Mouse (Mus musculus): ENCODE data around the gene Add3. TPM values are rescaled to one million over a fixed set of nuclear protein-coding genes. Genes with fewer than 3 reads are reported as not detected.

The Add3 gene
- polyA plus RNA-seq, 1 experiment from 2014 or later, result 49.7 TPM

DNA sequence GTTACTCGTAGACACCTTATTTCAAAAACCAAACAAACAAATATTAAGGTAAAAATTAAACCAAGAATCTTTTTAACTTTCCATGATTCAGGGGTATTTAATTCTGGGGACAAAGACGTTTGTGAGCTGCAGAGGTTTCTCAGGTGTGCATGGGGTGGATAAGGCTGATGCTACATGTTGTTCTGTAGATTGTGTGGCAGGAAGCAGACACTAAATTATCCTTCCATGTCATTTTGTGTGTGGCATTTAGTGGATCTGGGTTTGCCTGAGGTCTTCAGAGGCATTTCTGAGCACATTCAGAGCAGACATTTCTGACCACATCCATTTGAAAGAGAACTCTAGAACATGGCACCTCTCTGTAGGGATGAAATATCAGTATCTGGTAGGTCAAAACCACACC lies 52.9 kb downstream of the Add3 start:
- DNase-seq (ENCODE audit: low spot score, missing footprints), result no peak
- Histone ChIP-seq H3K4me3 (ENCODE audit: low read depth, low read length) (no peak overlapping the region), H3K27me3 (ENCODE audit: control insufficient read depth, insufficient read depth, low read length) (no peaks in the 10 kb centered on the region), H3K4me2 (no peak overlapping the region), H3K9me3 (ENCODE audit: control insufficient read depth, low read length) (no peaks in the 10 kb centered on the region), H3K27ac (ENCODE audit: low read depth, low read length) (no peak overlapping the region), H3K36me3 (ENCODE audit: control insufficient read depth, insufficient read depth, low read length) (no peaks in the 10 kb centered on the region), H3K4me1 (ENCODE audit: control insufficient read depth, insufficient read depth, low read length) (no peaks in the 10 kb centered on the region; the same call in 1 of the 2 replicates), H3K9ac (ENCODE audit: low read length) (no peak overlapping the region)
- WGBS, result 90% methylated on average over 2 of the region's 2 CpGs
- ATAC-seq (ENCODE audit: low FRiP score), result no peak

DNA sequence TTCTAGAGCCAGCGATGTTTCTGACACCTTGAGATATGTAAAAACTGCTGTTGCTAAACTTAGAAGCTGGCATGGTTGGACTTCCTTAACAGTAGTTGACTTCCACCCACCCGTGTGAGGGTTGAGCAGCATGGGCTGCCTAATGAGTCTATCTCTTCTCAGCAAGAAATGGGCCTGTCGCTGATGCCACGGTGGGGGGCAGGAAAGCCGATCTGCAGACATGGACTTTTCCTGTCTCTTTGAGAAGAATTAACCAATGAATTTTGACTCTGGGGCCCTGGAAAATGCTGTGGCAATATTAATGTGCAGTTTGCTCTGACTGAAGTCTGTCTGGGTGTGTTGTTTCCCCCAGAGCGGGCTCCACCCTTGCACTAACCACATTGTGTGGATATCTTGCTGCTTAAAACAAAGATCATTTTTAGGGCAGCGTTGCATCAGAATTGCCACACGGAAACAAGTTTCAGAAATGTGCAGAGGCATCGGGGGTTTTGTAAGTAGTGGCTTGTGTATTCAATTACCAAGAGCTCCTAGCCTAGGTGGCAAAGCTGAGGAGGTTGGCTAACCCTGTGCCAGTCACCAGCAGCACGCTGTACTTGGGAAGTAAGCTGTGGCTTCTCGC lies 53.8 kb downstream of the Add3 start:
- no peaks in the 10 kb centered on the region for H3K27me3 ChIP-seq (ENCODE audit: control insufficient read depth, insufficient read depth, low read length)
- no peaks in the 10 kb centered on the region; the same call in 1 of the 2 replicates for H3K4me1 ChIP-seq (ENCODE audit: control insufficient read depth, insufficient read depth, low read length)
- no peak overlapping the region for H3K4me3 ChIP-seq (ENCODE audit: low read depth, low read length)
- H3K9me3 ChIP-seq (ENCODE audit: control insufficient read depth, low read length), result no peaks in the 10 kb centered on the region
- H3K4me2 ChIP-seq, result no peak overlapping the region
- 77% methylated on average over 11 of the region's 11 CpGs for WGBS
- no peak for DNase-seq (ENCODE audit: low spot score, missing footprints)
- no peak for ATAC-seq (ENCODE audit: low FRiP score)
- H3K36me3 ChIP-seq (ENCODE audit: control insufficient read depth, insufficient read depth, low read length), result no peaks in the 10 kb centered on the region
- no peak overlapping the region for H3K9ac ChIP-seq (ENCODE audit: low read length)
- H3K27ac ChIP-seq (ENCODE audit: low read depth, low read length), result no peak overlapping the region

- no peak for ATAC-seq (ENCODE audit: low FRiP score)
- Histone ChIP-seq H3K9ac (ENCODE audit: low read length) (no peak overlapping the region), H3K27me3 (ENCODE audit: control insufficient read depth, insufficient read depth, low read length) (no peaks in the 10 kb centered on the region), H3K4me3 (ENCODE audit: low read depth, low read length) (no peak overlapping the region), H3K36me3 (ENCODE audit: control insufficient read depth, insufficient read depth, low read length) (no peaks in the 10 kb centered on the region), H3K4me2 (no peak overlapping the region), H3K4me1 (ENCODE audit: control insufficient read depth, insufficient read depth, low read length) (no peaks in the 10 kb centered on the region; the same call in 1 of the 2 replicates), H3K9me3 (ENCODE audit: control insufficient read depth, low read length) (no peaks in the 10 kb centered on the region), H3K27ac (ENCODE audit: low read depth, low read length) (no peak overlapping the region)
- WGBS, result 83% methylated on average over 9 of the region's 9 CpGs
- no peak for DNase-seq (ENCODE audit: low spot score, missing footprints)
Observed at GRCm38 (mm10) chr19:53194751-53195520, 54.7 kb downstream of the Add3 start.

- DNase-seq (ENCODE audit: low spot score, missing footprints), result no peak
- Histone ChIP-seq H3K9ac (ENCODE audit: low read length) (no peak overlapping the region), H3K27me3 (ENCODE audit: control insufficient read depth, insufficient read depth, low read length) (no peaks in the 10 kb centered on the region)
Observed at GRCm38 (mm10) chr19:53196961-53197360, 56.7 kb downstream of the Add3 start.

DNA sequence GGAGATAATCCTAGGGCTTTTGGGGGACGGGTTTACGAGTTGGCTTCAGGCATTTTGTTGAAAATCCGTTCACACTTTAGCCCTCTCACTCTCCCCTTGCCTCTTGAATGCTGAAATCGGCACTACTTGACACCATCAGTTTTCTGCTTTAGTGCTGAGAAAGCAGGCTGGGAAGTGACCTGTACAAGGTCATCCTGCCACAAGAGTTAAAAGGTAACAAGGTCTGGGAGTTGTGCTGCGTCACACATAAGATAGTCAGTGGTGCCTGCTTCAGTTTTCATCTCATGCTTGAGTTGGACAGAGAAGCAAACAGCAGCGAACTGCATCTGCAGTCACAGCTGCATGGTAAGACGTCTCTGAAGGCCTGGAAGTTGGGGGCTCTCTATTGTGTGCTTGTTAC lies 57.5 kb downstream of the Add3 start:
- Histone ChIP-seq H3K36me3 (ENCODE audit: control insufficient read depth, insufficient read depth, low read length) (no peaks in the 10 kb centered on the region), H3K27me3 (ENCODE audit: control insufficient read depth, insufficient read depth, low read length) (no peaks in the 10 kb centered on the region), H3K4me3 (ENCODE audit: low read depth, low read length) (no peak overlapping the region), H3K4me2 (no peak overlapping the region), H3K9ac (ENCODE audit: low read length) (no peak overlapping the region), H3K27ac (ENCODE audit: low read depth, low read length) (no peak overlapping the region), H3K4me1 (ENCODE audit: control insufficient read depth, insufficient read depth, low read length) (no peaks in the 10 kb centered on the region; the same call in 1 of the 2 replicates), H3K9me3 (ENCODE audit: control insufficient read depth, low read length) (no peaks in the 10 kb centered on the region)
- DNase-seq (ENCODE audit: low spot score, missing footprints) (no peak), ATAC-seq (ENCODE audit: low FRiP score) (no peak)
- 84% methylated on average over 7 of the region's 7 CpGs for WGBS

More at GRCm38 (mm10) chr19:53196961-53197360, 56.7 kb downstream of the Add3 start:
- ATAC-seq (ENCODE audit: low FRiP score), result no peak
- Histone ChIP-seq H3K36me3 (ENCODE audit: control insufficient read depth, insufficient read depth, low read length) (no peaks in the 10 kb centered on the region), H3K27ac (ENCODE audit: low read depth, low read length) (no peak overlapping the region), H3K4me3 (ENCODE audit: low read depth, low read length) (no peak overlapping the region), H3K9me3 (ENCODE audit: control insufficient read depth, low read length) (no peaks in the 10 kb centered on the region), H3K4me1 (ENCODE audit: control insufficient read depth, insufficient read depth, low read length) (no peaks in the 10 kb centered on the region; the same call in 1 of the 2 replicates), H3K4me2 (no peak overlapping the region)
- 92% methylated on average over 10 of the region's 10 CpGs for WGBS

GRCm38 (mm10) chr19:53198706-53199572 lies 58.7 kb downstream of the Add3 start:
- H3K9ac ChIP-seq (ENCODE audit: low read length), result no peak overlapping the region
- H3K27me3 ChIP-seq (ENCODE audit: control insufficient read depth, insufficient read depth, low read length), result no peaks in the 10 kb centered on the region
- WGBS, result 88% methylated on average over 17 of the region's 17 CpGs
- H3K4me3 ChIP-seq (ENCODE audit: low read depth, low read length), result no peak overlapping the region
- ATAC-seq (ENCODE audit: low FRiP score), result no peak
- no peaks in the 10 kb centered on the region; the same call in 1 of the 2 replicates for H3K4me1 ChIP-seq (ENCODE audit: control insufficient read depth, insufficient read depth, low read length)
- no peak overlapping the region for H3K4me2 ChIP-seq
- DNase-seq (ENCODE audit: low spot score, missing footprints), result no peak
- no peaks in the 10 kb centered on the region for H3K9me3 ChIP-seq (ENCODE audit: control insufficient read depth, low read length)
- H3K36me3 ChIP-seq (ENCODE audit: control insufficient read depth, insufficient read depth, low read length), result no peaks in the 10 kb centered on the region
- H3K27ac ChIP-seq (ENCODE audit: low read depth, low read length), result no peak overlapping the region

DNA sequence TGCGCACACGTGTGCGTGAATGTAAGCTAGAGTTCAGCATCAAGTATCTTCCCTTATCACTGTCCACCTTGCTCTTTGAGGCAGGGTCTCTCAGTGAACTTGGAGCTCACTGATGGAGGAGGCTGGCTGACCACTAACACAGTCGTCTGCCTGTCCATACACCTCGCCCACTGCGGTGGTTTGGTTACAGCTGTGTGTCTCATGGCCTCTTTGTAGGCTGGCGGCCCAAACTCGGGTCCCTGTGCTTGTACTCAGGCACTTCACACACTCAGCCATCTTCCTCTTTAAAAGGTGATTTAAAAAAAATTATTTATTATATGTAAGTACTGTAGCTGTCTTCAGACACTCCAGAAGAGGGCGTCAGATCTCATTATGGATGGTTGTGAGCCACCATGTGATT lies 59.5 kb downstream of the Add3 start:
- Histone ChIP-seq H3K27me3 (ENCODE audit: control insufficient read depth, insufficient read depth, low read length) (no peaks in the 10 kb centered on the region), H3K4me1 (ENCODE audit: control insufficient read depth, insufficient read depth, low read length) (no peaks in the 10 kb centered on the region; the same call in 1 of the 2 replicates), H3K27ac (ENCODE audit: low read depth, low read length) (no peak overlapping the region), H3K4me3 (ENCODE audit: low read depth, low read length) (no peak overlapping the region), H3K4me2 (no peak overlapping the region), H3K36me3 (ENCODE audit: control insufficient read depth, insufficient read depth, low read length) (no peaks in the 10 kb centered on the region), H3K9ac (ENCODE audit: low read length) (no peak overlapping the region), H3K9me3 (ENCODE audit: control insufficient read depth, low read length) (no peaks in the 10 kb centered on the region)
- ATAC-seq (ENCODE audit: low FRiP score), result no peak
- no peak for DNase-seq (ENCODE audit: low spot score, missing footprints)
- WGBS, result 92% methylated on average over 9 of the region's 9 CpGs

DNA sequence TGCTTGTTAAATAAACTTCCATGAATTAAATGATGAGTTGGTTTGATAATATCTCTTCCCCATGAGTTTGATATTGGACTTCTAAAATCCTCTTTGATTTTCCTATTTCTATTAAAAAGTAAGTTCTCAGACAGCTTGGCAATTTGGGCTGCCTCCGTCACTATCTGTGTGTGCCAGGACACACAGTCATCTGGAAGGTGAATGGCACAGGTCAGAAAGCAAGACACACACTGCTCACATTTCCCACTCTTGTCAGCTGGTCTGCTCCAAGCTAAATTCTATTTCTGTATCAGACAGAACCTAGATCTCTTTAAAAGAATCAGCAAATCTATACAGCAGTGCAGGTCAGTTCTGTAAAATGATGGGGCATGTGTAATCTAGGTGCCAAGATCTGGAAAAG lies 61.9 kb downstream of the Add3 start:
- ATAC-seq (ENCODE audit: low FRiP score), result no peak
- H3K4me3 ChIP-seq (ENCODE audit: low read depth, low read length), result no peak overlapping the region
- H3K4me2 ChIP-seq, result no peak overlapping the region
- H3K27me3 ChIP-seq (ENCODE audit: control insufficient read depth, insufficient read depth, low read length), result no peaks in the 10 kb centered on the region
- no peaks in the 10 kb centered on the region for H3K4me1 ChIP-seq (ENCODE audit: control insufficient read depth, insufficient read depth, low read length)
- no peaks in the 10 kb centered on the region for H3K9me3 ChIP-seq (ENCODE audit: control insufficient read depth, low read length)
- H3K27ac ChIP-seq (ENCODE audit: low read depth, low read length), result no peak overlapping the region
- no peaks in the 10 kb centered on the region for H3K36me3 ChIP-seq (ENCODE audit: control insufficient read depth, insufficient read depth, low read length)
- no peak for DNase-seq (ENCODE audit: low spot score, missing footprints)
- no peak overlapping the region for H3K9ac ChIP-seq (ENCODE audit: low read length)
- WGBS, result 93% methylated on average over 1 of the region's 1 CpGs

- H3K27ac ChIP-seq (ENCODE audit: low read depth, low read length), result no peak overlapping the region
- H3K9me3 ChIP-seq (ENCODE audit: control insufficient read depth, low read length), result no peaks in the 10 kb centered on the region
- no peaks in the 10 kb centered on the region for H3K27me3 ChIP-seq (ENCODE audit: control insufficient read depth, insufficient read depth, low read length)
- H3K4me3 ChIP-seq (ENCODE audit: low read depth, low read length), result no peak overlapping the region
- H3K36me3 ChIP-seq (ENCODE audit: control insufficient read depth, insufficient read depth, low read length), result no peaks in the 10 kb centered on the region
- WGBS, result 92% methylated on average over 2 of the region's 2 CpGs
- H3K9ac ChIP-seq (ENCODE audit: low read length), result no peak overlapping the region
- ATAC-seq (ENCODE audit: low FRiP score), result no peak
- DNase-seq (ENCODE audit: low spot score, missing footprints), result no peak
- H3K4me1 ChIP-seq (ENCODE audit: control insufficient read depth, insufficient read depth, low read length), result no peaks in the 10 kb centered on the region
- no peak overlapping the region for H3K4me2 ChIP-seq
Observed at GRCm38 (mm10) chr19:53206986-53207385, 66.7 kb downstream of the Add3 start.

Data from midbrain, embryonic 11.5 days (tissue).